Mouse (Mus musculus): ENCODE measurements around the gene Klra10.

- TF ChIP-seq CTCF (IDR thresholded peaks at IDR 0.05; ENCODE audit: borderline replicate concordance, extremely low read depth, insufficient read depth, insufficient read length) = no peak
- no peak for TF ChIP-seq POLR2A (IDR thresholded peaks at IDR 0.05; ENCODE audit: borderline replicate concordance, extremely low read depth, insufficient read depth, insufficient read length, poor library complexity, severe bottlenecking)
These were observed 44.2 kb downstream of the Klra10 start for GRCm38 (mm10) chr6:130237536-130237935.

Measured in brain, embryonic 14.5 days (tissue).